Mouse (Mus musculus) cortical plate, adult 2 months (tissue): Measurements from ENCODE around the gene Plekhh3.

Experiments used
- CTCF ChIP-seq: fragments of 200-500 bp; IDR thresholded peaks from 2 replicates; pipeline ENCODE4 v1.5.1; 2011; ENCODE audit warnings: mild to moderate bottlenecking, control low read depth, low read length; ENCODE audit not compliant: insufficient read depth; ENCODE audit errors: extremely low read depth
- POLR2A ChIP-seq: fragments of 200-500 bp; IDR thresholded peaks from 2 replicates; pipeline ENCODE4 v1.6.1; 2011; ENCODE audit warnings: mild to moderate bottlenecking, low read length, control low read depth; ENCODE audit not compliant: insufficient read depth; ENCODE audit errors: extremely low read depth

GRCm38 (mm10) chr11:101127075-101127474 lies 44.1 kb downstream of the Plekhh3 start:
- TF ChIP-seq CTCF = no peak
- TF ChIP-seq POLR2A = no peak
